Mouse (Mus musculus) lung, postnatal 0 days (tissue): Measurements from ENCODE around the gene Bfar.

Source experiments
- CTCF ChIP-seq: IDR thresholded peaks from 2 replicates; pipeline ENCODE4 v1.5.1; 2016; ENCODE audit warnings: antibody characterized with exemption, mild to moderate bottlenecking
- EP300 ChIP-seq: IDR thresholded peaks from 2 replicates; pipeline ENCODE4 v1.6.1; 2016; ENCODE audit warnings: antibody characterized with exemption, mild to moderate bottlenecking, control low read depth

DNA sequence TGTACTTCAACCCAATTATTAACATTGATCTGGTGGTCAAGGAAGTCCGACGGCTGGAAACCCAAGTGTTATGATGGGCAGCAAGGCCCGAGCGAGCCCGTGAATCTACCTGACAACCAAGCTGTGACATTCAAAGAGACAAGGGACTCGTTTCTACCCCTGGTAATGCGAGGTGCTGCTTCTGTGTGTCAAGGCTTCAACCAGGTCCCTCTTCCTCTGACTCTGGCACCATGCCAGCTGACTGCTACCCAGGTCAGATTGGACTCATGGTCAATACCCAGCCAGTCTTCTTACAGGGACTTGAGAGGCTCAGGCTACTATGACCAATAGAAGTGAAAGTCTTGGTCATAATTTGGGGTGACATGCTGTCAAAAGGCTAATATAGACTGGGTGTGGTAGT lies 30.5 kb downstream of the Bfar start:
- TF ChIP-seq CTCF (no peak), EP300 (no peak)
